Mouse (Mus musculus): ENCODE data around the gene Ppp4c. TPM values are rescaled to one million over a fixed set of nuclear protein-coding genes. Genes with fewer than 3 reads are reported as not detected.
"Not testable (repeated sequence)": the region's sequence is repeated elsewhere in the genome, so short reads cannot be mapped to it uniquely, and the experiment has no call there.

The Ppp4c gene
- total RNA-seq, 2 experiments from 2014 or later: 21.7 to 26.8 TPM

DNA sequence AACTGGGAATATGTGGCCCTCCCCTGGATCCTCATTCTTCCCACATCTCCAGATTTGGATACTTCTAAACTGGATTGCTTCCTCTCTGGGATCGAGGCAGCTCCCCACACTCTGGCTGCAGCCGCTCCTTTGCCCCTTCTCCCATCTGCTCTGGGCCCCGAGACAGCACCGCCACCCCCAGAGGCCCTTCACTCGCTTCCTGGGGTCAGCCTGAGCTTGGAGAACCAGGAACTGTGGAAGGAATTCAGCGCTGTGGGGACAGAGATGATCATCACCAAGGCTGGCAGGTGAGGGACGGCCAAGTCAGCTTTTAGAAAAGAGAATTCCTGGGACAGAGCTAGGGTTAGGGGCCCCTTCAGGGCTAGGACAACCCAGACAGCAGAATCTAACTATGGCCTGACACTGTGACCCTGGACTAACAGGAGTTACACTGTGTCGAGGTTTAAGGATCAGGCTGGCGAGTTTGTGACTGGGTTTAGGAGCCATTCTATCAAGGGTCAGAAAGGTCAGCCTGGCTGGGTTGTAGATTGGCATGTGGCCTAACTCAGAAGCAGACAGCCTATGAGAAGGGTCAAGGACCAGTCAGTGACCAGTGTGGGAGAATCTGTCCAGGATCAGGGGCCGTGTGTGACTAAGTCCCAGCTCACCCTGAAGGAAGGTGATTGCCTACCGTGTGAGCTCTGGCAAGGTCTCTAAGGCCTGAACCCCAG is 10.5 kb downstream of the Ppp4c start:
- no peak for DNase-seq

DNA sequence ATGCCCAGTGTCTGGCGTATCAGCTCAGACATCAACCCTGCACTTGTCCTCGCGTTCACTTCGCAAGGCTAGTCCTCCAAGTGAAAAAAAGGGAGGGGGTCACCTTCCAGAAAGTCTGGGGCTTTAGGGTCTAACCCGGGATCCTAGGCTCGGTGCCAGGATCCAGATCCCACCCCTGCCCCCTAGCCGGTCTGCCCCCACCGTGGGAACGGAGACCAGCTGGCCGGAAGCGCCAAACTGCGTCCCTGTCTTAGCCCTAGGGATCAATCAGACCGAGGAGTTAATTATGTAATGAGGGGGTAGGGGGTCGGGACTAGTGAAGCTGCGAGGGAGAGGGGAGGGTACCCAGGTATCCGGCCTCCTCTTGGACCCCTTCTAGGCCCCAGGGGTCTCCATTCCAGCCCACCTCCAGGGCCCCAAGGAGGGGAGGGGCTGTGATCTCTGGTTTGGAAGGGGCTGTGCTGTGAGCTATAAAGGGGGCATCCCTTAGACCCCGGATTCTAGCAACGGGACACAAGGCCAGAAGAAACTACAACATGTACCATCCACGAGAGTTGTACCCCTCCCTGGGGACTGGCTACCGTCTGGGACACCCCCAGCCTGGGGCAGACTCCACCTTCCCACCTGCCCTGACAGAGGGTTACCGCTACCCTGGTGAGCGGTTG is 11.2 kb downstream of the Ppp4c start, which contains the start of gene Tbx6:
TSS of gene Tbx6 (plus strand) at position 513 of the 665 bp plus-strand sequence.
- DNase-seq: no peak

DNA sequence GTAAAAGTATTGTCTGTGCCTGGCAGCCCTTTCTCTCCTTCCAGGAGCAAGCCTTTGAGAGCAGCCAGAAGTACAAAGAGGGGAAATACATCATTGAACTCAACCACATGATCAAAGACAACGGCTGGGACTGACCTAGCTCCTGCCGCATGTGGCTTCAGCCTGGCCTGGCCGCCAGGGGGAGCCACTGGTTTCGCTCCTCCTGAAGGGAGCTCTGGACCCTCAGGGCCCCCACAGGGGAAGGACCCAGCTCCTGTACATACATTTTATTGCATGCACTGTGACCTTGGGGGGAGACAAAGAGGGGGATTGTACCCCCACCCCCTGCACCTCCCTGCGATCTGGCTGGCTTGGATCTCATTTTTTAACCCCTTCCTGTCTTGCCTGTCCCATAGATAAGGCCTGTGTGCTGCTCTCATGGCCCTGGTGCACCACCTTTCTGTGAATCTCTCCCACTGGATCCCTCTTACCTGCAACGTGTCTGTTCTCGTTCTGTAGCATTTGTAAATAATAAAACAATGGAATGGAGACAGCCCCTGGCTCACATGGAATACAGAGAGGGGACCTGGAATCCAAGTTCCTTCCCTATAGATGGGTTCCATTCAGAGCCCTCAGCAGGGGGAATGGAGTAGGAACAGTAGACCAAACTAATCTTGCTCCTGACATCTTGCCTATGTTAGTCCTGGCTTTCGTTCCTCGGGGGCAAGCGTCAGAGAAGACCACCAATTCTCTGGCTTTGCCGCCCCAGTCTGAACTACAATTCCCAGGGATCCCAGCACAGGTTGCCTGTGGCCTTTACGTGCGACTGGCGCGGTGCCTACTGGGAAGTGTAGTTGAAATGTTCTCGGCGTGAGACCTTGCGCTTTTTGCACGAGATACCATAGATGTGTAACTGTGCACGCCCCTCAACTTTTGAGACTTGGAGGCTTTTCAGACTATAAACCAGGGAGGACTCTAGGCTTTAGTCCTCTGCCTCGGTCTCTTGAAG is 12.0 kb downstream of the Ppp4c start:
- DNase-seq: peak; percentile 83

DNA sequence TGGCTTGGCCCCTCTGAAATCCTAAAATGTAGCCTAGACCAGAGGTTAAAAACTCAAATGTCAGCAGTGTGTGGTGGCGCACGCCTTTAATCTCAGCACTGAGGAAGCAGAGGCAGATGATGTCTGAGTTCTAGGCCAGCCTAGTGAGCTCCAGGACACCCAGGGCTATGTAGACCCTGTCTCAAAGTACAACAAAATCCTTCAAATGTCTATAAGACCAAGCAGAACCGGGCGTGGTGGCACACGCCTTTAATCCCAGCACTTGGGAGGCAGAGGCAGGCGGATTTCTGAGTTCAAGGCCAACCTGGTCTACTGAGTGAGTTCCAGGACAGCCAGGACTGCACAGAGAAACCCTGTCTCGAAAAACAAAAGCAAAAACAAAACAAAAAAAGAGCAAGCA is 13.2 kb downstream of the Ppp4c start:
- not testable (repeated sequence) for DNase-seq

DNA sequence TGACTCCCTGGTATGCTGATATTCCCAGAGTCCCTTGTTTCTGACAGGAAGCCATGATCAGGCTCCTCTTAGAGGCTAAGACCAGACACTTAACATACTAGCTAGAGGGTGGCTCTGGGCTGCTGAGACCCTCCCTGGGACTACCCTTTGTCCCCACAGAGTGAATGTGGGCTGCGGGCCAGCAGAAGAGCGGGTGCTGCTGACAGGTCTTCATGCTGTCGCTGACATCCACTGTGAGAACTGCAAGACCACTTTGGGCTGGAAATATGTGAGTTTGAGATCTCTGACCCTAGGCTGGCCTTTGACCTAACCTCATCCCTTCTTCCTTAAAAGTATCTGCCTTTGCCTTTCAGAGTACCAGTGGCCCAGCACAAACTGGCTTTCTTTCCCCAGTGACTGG is 14.1 kb downstream of the Ppp4c start:
- no peak for DNase-seq

DNA sequence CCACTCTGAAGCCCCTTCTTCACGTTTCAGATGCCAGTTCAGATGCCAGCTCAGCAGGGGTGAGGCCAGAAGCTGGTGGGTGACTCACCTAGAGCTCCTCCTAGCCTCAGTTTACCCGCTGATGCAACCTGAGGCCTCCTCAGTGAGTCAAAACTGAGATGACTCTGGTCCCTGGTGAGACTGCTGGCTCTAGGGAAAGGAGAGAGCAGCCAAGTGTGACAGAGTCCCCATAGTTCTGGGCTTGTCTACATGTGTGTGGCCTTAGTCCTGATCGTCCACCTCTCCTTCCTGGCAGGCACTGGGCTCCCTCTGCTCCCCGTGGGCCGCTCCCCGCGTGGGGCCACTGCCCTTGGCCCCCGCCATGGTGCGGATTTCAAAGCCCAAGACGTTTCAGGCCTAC is 14.8 kb downstream of the Ppp4c start:
- DNase-seq: no peak

DNA sequence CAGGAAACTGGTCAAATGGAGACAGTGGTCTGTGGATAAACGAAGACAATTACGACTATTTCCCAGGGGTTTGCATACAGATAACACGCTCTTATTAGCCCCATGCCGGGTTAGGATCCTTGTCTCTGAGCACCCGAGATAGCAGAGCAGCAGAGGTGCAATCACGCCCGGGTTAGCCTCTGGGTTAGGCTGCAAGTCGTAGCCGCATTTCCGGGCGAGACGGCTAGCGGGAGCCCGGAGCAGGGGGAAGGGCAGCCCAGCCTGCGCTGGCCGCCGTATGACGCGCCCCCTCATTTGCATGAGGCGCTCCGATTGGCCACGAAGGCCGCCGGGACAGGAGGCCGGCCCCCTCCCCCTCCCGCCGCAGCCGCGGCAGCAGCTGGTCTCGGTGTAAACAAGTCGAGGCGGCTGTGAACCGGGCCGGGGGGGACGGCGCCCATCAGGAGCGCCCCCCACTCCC is 15.7 kb downstream of the Ppp4c start, which contains the start of gene Ypel3:
TSS of gene Ypel3 (plus strand) at position 358 of the 460 bp plus-strand sequence.
- peak; percentile 99 for DNase-seq

DNA sequence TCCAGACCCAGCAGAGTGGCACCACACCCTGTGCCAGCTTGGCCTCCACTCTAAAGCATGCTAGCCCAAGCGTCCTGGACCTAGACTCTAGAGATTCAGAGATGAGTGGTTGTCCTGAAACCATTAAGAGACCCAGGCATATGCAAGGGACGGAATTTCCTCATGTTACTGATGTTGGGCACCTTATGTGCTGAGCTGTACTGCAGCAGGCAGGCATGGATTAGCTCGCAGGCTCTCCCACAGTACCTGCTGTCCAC is 16.4 kb downstream of the Ppp4c start:
- DNase-seq: no peak

DNA sequence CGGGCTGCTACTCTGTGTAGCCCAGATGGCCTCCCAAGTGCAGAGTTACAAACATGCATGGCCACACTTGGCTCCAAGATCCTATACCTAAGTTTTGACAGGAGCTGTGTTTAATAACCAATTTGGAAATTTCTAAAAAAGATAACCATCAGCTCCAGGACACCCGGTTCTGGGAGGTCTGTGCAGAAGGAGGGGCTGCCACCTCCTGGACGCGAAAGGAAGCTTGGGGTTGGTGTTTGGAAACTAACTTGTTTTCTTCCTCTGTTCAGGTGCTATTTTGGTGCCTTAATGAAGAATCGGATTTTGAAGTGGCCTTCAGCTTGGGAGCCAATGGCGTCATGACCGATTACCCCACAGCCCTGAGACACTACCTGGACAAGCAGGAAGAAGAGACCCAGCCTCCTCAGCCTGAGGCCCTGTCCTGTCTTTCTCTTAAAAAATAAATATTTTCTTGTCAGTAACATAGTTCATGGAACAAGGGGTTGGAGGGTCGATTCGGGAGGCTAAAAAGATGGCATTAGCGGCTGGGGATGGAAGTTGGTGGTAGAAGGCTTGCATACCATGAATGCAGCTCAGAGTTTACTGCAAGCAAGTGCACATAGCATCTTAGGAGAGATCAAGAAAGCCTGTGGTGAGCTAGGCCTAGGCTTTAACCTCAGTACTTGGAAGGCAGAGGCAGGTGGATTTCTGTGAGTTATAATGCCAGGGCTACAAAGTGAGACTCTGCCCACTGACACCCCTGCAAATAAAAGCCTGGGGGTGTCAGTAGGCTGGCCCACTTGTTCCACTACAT is 16.9 kb downstream of the Ppp4c start:
- DNase-seq: no peak

DNA sequence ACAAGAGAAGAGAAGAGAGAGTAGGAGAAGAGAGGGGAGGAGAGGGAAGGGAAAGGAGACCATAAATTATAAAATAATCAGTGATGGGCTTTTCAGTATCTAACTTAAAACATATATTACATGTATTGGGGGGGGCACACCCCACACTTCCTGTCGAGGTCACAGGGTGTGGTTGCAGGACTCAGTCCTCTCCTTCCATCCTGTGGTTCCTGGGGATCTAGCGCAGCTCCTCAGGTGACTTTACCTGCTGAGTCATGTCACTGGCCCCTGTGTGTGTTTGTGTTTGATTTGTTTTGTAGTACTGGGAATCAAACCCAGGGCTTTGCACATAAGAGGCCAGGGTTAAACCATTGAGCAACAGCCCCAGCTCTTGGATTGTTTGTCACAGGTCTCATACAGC is 17.8 kb downstream of the Ppp4c start:
- DNase-seq: no peak

DNA sequence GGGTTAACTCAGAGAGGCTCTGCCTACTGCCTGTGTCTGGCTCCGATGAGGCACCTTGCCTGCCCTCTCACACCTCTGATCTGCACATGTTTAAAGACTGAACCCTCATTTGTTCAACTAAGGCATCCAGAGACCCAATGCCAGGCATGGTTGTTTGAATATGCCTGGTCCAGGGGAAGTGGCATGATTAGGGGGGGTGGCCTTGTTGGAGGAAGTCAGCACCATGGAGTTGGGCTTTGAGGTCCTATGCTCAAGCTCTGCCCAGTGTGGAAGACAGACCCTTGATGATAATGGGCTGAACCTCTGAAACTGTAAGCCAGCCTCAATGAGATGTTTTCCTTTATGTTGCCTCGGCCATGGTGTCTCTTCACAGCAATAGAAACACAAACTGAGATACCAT is 18.9 kb downstream of the Ppp4c start:
- no peak for DNase-seq

DNA sequence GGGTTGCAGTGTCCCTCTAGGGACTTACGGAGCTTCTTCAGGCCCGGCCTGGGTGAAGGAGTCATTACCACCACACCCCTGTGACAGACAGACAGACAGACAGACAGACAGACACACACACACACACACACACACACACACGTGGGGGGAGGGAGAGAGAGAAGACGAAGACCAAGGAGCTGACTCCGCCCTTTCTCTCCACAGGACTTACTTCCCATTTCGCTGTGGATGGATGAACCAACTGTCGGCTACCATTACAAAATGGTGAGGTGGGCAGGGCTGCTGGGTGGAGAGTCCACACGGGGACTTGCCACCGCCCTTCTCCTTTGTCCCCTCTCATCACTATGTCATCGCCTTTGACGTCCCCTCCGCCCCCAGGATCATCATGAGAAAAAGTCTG is 21.5 kb downstream of the Ppp4c start:
- DNase-seq: no peak

DNA sequence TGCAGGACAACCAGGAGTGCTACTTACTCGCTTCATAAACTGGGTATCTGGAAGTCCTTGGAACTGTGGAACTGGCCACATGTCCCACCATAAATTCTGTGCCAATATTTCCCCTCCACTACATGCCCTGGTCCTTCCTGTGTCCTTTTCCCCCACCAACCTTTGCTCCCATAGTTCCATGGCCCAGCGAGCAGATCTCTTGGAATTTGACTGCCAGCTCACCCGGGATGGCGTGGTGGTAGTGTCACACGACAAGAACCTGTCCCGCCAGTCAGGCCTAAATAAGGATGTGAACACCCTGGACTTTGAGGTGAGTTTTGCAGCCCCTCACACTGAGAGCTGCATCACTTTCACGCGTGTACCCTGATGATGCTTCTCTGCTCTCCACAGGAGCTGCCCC is 25.3 kb downstream of the Ppp4c start:
- no peak for DNase-seq

DNA sequence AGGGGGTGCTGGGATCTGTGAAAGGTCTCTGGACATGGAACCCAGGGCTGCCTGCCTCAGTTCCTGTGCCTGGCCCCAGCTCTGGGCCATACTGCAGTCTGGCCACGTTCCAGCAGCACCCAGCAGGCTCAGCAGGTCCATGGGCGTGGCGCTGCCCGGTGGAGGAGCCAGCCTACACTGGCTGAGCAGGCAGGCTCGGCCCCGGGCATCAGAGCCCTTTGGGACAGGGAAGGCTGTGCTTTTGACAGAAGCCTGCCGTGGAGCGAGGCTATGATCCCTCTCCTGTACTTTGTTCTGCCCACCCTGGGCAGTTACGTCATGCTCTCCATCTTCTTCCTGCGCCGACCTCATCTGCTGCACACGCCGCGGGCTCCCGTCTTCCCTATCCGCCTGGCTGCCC is 26.1 kb downstream of the Ppp4c start, which contains the start of gene Gdpd3:
TSS of gene Gdpd3 (plus strand) at position 134 of the 400 bp plus-strand sequence.
- no peak for DNase-seq

DNA sequence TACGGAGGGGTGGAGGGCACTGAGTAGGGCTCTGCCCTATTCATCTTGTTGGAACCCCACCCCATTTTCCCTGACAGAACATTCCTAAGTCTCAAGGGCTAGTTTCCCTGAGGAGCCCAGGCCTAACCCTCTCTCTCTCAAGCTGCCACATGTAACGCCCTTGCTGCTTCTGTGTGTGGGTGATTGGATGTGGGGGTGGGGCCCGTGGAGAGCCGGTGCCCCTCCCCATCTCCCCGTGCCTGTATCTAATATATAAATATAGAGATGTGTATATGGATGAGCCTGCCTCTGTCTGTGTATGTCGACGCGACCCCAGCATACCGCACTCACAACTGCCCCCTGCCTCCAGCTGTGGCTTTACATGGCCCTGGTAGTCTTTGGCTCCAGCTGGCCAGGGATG is 26.8 kb downstream of the Ppp4c start:
- DNase-seq: no peak

DNA sequence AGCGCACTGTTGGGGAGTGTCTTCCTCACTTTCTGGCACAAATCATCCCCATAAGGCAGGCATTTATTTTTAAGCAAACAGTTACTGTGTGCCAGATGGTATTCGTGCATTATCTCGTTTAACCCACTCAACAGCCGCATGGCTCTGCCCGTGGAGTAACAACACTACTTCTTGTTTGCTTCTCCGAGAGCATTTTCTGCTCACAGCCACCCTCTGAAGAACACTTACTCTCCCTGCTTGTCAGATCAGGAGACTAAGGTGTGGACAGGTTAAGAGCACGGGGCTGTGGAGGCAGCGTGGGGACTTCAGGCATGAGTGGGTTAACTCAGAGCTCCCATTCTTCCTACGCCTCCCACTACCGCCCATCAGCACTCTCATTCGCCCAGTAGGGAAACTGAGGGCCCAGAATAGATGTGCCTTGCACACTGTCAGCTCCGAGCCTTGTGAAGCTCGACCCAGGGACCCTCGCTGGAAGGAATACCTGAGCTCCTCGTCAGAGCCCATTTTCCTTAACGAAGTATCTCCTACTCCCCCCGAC is 29.8 kb downstream of the Ppp4c start:
- no peak for DNase-seq

DNA sequence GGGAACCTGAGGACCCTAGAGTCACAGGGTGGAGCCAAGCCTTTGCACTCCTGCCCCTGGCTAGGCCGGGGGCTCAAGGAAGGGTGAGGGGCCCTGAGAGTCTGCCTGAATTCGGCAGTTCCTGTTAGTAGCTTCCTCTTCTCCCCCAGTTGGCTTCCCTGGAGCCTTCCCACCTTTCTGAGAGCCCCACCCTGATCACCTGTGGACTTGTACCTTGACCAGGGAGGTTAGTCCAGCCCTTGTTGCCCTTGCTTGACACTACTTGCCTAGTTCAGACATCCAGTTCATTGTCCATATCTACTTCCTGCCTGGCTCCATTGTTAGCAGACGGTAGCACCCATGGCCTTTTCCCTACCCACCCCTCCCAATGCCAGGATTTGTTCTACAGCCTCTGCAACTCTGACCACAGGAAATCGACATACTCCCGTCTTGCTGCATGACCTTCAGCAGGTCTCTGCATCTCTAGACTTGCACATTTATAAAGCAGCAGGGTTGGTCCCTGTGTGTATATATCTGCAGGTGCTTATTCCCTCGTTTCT is 30.7 kb downstream of the Ppp4c start:
- no peak for DNase-seq

DNA sequence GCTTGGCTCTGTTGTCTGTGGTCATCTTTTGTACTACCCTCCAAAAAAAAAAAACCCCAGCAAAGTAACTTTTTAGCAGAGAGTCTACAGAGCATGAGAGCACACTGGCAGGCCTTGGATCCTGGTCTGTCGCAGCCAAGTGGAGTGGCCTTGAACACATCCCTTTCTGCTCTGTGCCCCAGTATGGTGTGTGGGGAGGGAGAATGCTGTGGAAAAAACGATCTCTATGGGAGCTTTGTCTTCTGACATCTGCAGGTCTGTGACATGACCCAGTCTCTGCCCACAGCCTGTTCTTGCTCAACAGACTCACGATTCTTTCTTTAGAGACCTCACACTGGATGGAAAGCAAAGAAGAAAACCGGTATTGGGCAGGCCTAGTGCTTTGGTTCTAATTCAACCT is 31.3 kb downstream of the Ppp4c start:
- DNase-seq: no peak

DNA sequence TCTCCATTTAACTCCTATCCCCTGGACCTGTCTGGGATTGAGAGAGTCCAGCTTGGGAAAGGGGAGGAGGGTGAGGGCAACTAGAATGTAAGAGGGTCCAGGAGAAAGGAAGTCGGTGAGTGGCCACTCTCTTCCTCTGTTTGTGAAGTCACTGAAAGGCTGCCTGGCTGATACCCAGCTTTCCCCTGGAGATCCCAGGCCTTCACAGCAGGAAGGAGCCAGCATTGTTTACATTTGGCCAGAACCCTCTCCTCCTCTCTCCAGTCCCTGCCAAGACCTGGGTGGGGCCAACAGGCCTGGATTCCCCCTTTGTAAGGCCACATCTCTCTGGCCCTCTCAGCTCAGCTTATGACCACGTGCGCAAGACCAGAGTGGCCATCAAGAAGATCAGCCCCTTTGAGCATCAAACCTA is 31.9 kb downstream of the Ppp4c start:
- DNase-seq: peak; percentile 73

DNA sequence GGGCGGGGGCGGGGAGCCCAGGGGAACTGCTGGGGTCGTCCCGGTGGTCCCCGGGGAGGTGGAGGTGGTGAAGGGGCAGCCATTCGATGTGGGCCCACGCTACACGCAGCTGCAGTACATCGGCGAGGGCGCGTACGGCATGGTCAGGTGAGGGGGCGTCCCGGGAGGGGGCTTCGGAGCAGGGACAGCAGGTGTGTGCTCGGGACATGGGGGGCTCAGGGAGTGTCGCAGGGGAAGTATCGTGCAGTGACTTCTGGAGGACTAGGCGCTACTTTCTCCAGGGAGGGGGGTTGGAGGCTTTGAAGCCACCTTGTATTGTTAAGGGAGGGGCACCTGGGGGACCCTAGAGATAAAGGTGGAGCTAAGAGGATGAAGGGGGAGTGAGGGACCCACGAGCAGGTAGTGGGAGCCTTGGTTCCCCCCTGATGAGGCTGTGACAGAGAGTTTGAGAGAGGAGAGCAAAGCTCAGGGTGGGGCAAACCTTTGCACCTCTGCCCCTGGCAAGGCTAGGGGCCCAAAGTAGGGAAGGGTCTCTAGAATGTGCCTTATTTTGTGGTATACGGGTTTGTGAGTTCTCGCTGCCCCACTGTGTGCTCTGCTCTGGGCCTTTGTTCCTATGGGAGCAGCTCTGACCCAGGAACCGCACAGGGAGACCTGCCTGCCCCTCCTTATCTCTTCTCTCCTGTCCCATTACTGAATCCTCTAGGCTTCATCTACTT is 32.5 kb downstream of the Ppp4c start:
- DNase-seq: no peak

Measured in gastrocnemius, postnatal 25 days (tissue).